Mouse (Mus musculus): ENCODE data around the gene Cask. TPM values are rescaled to one million over a fixed set of nuclear protein-coding genes. Genes with fewer than 3 reads are reported as not detected.

Gene Cask
- total RNA-seq, 2 experiments from 2014 or later, result 0.08 to 7.1 TPM

DNA sequence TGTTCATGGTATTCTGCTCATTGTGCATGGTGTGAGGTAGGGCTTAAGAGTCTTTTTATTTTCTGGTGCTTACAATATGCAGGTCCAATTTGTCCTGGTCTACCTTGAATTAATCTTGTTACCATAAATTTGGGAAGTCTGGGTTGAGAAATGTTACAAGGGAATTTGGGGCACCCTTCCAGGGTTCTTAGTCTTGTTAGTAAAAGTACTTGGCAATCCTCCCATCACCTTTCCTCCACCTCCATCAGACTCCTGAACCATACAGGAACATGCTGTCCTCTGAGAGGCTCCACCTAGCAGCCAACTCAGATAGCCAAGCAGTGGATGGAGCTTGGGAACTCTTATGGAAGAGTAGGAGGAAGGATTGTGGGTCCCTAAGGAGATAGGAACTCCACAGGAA is 371.6 kb downstream of the Cask start:
- no peak for ATAC-seq (replicated peaks; ENCODE audit: low FRiP score, poor library complexity, severe bottlenecking)

- no peak for ATAC-seq (replicated peaks; ENCODE audit: low FRiP score, poor library complexity, severe bottlenecking)
These were observed 372.9 kb downstream of the Cask start for GRCm38 (mm10) chrX:13478298-13478697.

- no peak for ATAC-seq (replicated peaks; ENCODE audit: low FRiP score, poor library complexity, severe bottlenecking)
These were observed 373.6 kb downstream of the Cask start for GRCm38 (mm10) chrX:13477596-13477995.

- ATAC-seq (replicated peaks; ENCODE audit: low FRiP score, poor library complexity, severe bottlenecking), result no peak
These were observed 375.8 kb downstream of the Cask start for GRCm38 (mm10) chrX:13475382-13475781.

GRCm38 (mm10) chrX:13472751-13473225 is 378.4 kb downstream of the Cask start:
- no peak for ATAC-seq (replicated peaks; ENCODE audit: low FRiP score, poor library complexity, severe bottlenecking)

GRCm38 (mm10) chrX:13471925-13472324 is 379.2 kb downstream of the Cask start:
- ATAC-seq (replicated peaks; ENCODE audit: low FRiP score, poor library complexity, severe bottlenecking), result no peak

GRCm38 (mm10) chrX:13469160-13470116 is 381.7 kb downstream of the Cask start:
- no peak for ATAC-seq (replicated peaks; ENCODE audit: low FRiP score, poor library complexity, severe bottlenecking)

DNA sequence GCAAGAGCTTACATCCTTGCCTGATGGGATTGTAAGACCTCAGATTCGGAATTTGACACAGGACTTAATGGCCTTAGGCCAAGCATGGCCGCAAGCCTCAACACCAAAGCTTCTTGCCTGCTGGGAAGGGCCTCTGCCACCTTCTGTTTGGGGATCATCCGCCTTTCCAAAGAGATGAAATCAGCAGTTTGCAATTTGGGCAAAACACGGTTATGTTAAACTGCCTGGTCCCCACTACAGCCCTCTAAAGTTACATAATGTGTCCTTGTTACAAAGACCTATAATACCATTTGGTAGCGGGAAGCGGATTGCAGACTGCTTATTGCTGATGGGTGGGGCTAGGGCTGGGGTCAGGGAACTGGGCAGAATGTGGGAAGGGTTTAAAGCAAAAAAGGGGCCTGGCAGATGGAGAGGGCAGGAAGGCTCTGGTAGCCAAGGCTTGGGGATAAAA is 384.0 kb downstream of the Cask start:
- no peak for ATAC-seq (replicated peaks; ENCODE audit: low FRiP score, poor library complexity, severe bottlenecking)

Other genes with a start within 250 kb of the Cask start
- gene Gpr34, start 219.3 kb downstream of the Cask start, total RNA-seq (2015; ENCODE audit: low replicate concordance), result 4.0 and 4.2 TPM in 2 replicates
- gene Gpr34, start 219.3 kb downstream of the Cask start, total RNA-seq (2017; ENCODE audit: low replicate concordance), result not detected in 2 replicates
- not detected in 2 replicates for gene Gpr82, start 190.0 kb downstream of the Cask start, total RNA-seq (2015; ENCODE audit: low replicate concordance)
- gene Gpr82, start 190.0 kb downstream of the Cask start, total RNA-seq (2017; ENCODE audit: low replicate concordance), result not detected in 2 replicates